In the genomic region with DNA sequence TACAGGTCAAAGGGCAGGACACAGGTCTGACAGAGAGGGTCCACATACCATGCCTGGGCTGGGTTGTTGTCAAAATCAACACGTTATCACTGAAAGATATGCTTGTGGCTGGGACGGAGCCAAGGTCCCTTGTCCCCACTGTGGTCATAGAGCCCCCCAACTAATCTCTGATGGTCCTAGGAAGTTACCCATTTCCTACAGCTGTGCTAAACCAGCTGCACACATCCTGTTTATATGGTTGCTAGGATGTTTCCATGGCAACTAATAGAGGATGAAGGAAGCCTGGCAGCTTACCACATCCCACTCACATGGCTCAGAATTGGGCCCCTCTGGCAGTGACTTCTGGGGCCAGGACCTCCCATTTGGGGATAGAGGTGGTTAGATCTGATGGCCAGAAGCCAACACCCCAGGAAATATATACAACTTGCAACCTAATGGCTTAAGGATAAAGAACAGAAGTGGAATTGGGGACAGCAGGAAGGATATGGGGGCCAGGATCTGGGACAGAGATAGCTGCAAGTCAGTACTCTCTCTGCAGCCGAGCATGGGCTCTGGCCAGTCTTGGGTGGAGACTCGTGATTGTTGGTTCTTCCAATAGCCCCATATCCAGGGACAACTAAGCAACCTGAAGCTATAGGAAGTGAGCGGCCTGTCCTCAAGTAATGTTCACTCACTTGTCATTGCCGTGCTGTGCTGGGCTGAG, we compare ENCODE assay signal across 8 mouse cellular contexts. TPM values are rescaled to one million over a fixed set of nuclear protein-coding genes. Genes with fewer than 3 reads are reported as not detected.
DNase-seq lines count a peak whose midpoint lies in the region; ATAC-seq and TF ChIP-seq lines count a peak whose summit lies in the region.

No protein-coding gene starts in this region.

- no peak overlapping the region for H3K9ac ChIP-seq in forebrain, postnatal 0 days
- no peak overlapping the region for H3K9ac ChIP-seq in midbrain, embryonic 12.5 days (replicated peaks)

- H3K27me3 ChIP-seq in forebrain, postnatal 0 days (ENCODE audit: insufficient read depth, low read length) = no peaks in the 10 kb centered on the region
- H3K27me3 ChIP-seq in midbrain, embryonic 12.5 days = peaks cover 39% of the 10 kb centered on the region

- H3K4me1 ChIP-seq in forebrain, postnatal 0 days (ENCODE audit: insufficient read depth) = peaks cover 21% of the 10 kb centered on the region
- H3K4me1 ChIP-seq in midbrain, embryonic 12.5 days = peaks cover 46% of the 10 kb centered on the region

- ATAC-seq in forebrain, postnatal 0 days = peak; percentile 80
- ATAC-seq in midbrain, embryonic 12.5 days (ENCODE audit: low FRiP score, low read depth) = peak; percentile 17; the same call in 1 of the 2 replicates

- H3K4me3 ChIP-seq in gastrocnemius, adult 2 months = no peak overlapping the region
- H3K4me3 ChIP-seq in forebrain, postnatal 0 days (ENCODE audit: low read depth, low read length) = no peak overlapping the region
- H3K4me3 ChIP-seq in midbrain, embryonic 12.5 days = no peak overlapping the region

- no peaks in the 10 kb centered on the region for H3K36me3 ChIP-seq in forebrain, postnatal 0 days (ENCODE audit: insufficient read depth)
- H3K36me3 ChIP-seq in midbrain, embryonic 12.5 days = no peaks in the 10 kb centered on the region

- no peak overlapping the region for H3K27ac ChIP-seq in gastrocnemius, adult 2 months
- H3K27ac ChIP-seq in forebrain, postnatal 0 days (ENCODE audit: low read depth, low read length) = no peak overlapping the region
- no peak overlapping the region for H3K27ac ChIP-seq in midbrain, embryonic 12.5 days (replicated peaks)

- H3K4me2 ChIP-seq in forebrain, postnatal 0 days (ENCODE audit: low read depth) = no peak overlapping the region
- H3K4me2 ChIP-seq in midbrain, embryonic 12.5 days (replicated peaks) = no peak overlapping the region

- peak; percentile 24 for DNase-seq in gastrocnemius, adult 2 months
- no peak for DNase-seq in gastrocnemius, postnatal 10 days
- peak; percentile 72 for DNase-seq in forebrain, postnatal 0 days
- peak; percentile 56 for DNase-seq in kidney, adult 9 months
- no peak for DNase-seq in cerebellum, adult 11 months
- no peak for DNase-seq in adipocyte (ENCODE audit: low spot score)
- no peak for DNase-seq in layer of hippocampus, postnatal 10 days (ENCODE audit: low spot score in 2 of 2)

- intact Hi-C loops in gastrocnemius, adult 2 months (cut with DNase I) = no loop called here

- 70% methylated on average over 6 of the region's 6 CpGs for WGBS in forebrain, postnatal 0 days
- WGBS in midbrain, embryonic 12.5 days = 67% methylated on average over 6 of the region's 6 CpGs

- no peak for TF ChIP-seq CTCF in gastrocnemius, adult 2 months (IDR thresholded peaks at IDR 0.05)
- TF ChIP-seq CTCF in forebrain, postnatal 0 days (IDR thresholded peaks at IDR 0.05; ENCODE audit: low read depth) = no peak

- H3K9me3 ChIP-seq in forebrain, postnatal 0 days (ENCODE audit: low read length) = no peaks in the 10 kb centered on the region
- no peaks in the 10 kb centered on the region for H3K9me3 ChIP-seq in midbrain, embryonic 12.5 days

RNA-seq across cellular contexts. Expression of a gene that starts 43.6 kb away (rescaled TPM):
- total RNA-seq in gastrocnemius, adult 2 months (2021) = 1 to 10 TPM; 3.0 to 4.3 TPM
- 10 to 100 TPM; 12.3 to 12.7 TPM for total RNA-seq in gastrocnemius, postnatal 10 days (2021)
- total RNA-seq in forebrain, postnatal 0 days (2014; rRNA removed) = 8.6 and 17.2 TPM in 2 replicates
- polyA plus RNA-seq in forebrain, postnatal 0 days (2015; fragmentation: Nextera tagmentation; extraction: Ambion mirVana) = 17.8 and 28.2 TPM in 2 replicates
- 11.1 and 13.9 TPM in 2 replicates for polyA plus RNA-seq in midbrain, embryonic 12.5 days (2016; fragmentation: Nextera tagmentation; extraction: Ambion mirVana)
- total RNA-seq in layer of hippocampus, postnatal 10 days (2021) = 10 to 100 TPM; 18.6 to 20.6 TPM

Comparison
In these comparisons a context has a peak if more than half of its experiments do, and no peak if none do; other contexts are left out.
1. DNase-seq: peak in gastrocnemius, adult 2 months (single experiment), forebrain, postnatal 0 days (single experiment) and kidney, adult 9 months (single experiment); none in gastrocnemius, postnatal 10 days (single experiment), cerebellum, adult 11 months (single experiment), adipocyte (single experiment) and layer of hippocampus, postnatal 10 days (0 of 2).